Mouse (Mus musculus): ENCODE data around the gene Plcl1.

GRCm38 (mm10) chr1:55605450-55605849 lies 199.7 kb downstream of the Plcl1 start:
- no peak for TF ChIP-seq CTCF (IDR thresholded peaks at IDR 0.05; ENCODE audit: control insufficient read depth, insufficient read depth, insufficient replicate concordance, low read depth, low read length)
- no peak for TF ChIP-seq POLR2A (IDR thresholded peaks at IDR 0.05; ENCODE audit: control insufficient read depth, low read depth, low read length)

Measured in testis, adult 2 months (tissue).